Mouse (Mus musculus) ZHBTc4 (cell line): Measurements from ENCODE around the gene Adgrl3.

Experiments used
- DNase-seq: peaks from one replicate; pipeline ENCODE4 v3.0.0-alpha.2; 2011; ENCODE audit warnings: low read depth, low spot score

Gene Adgrl3

DNA sequence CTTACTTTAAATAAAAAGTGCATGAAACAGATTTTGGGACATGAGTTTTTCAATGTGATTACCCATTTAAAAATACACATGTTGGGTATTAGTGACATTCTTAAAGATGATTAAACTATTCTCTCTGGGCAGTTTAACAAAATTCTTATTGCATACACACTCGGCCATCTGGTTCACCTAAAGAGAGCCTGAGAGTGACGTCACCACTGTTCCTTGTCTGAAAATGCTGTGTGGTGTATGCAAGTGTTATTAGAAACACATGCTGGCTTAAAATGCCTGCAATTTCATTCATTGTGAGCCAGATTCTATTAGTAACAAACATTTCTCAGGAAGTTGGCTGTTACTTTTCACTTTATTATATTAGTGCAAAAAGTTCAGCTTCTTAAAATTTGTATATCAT, 812.7 kb downstream of the Adgrl3 start:
- DNase-seq: no peak

DNA sequence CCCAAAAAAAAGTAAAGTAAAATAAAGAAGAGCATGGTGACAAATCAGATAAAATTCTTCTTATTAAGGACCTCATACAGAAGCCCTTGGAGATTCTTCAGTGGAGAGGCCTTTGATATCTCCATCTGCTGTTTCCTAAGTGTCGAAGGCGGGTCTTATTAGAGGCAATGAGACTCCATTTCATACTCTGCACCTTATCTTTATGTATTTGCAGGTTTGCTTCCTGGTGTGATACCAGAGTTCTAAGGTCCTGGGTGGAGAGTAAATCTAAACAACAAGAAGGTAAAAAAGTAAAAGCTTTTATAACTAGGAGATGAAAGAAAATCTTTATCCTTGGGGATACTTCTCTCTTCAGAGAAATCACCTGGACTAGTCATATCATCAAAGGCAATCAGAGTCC, 817.9 kb downstream of the Adgrl3 start:
- no peak for DNase-seq

- DNase-seq: peak; percentile 20
Measured at GRCm38 (mm10) chr5:81843798-81844197, 823.9 kb downstream of the Adgrl3 start.

DNA sequence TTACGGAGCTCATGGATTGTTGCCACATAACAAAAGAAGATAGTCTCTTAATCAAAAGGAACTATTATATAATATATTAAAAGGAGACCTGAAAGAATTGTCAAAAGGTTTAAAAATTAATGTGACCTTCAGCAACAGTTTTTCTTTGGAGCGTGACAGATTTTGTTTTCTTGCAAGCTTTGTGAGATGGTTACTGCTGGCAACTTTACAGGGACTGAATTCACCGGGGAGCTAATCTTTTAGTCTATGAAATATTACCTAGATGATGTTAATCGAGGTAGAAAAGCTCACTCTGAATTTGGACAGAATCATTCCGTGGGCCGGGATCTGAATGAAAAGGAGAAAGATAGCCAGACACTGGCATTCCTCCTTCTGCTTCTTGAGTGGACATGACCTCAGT, 850.4 kb downstream of the Adgrl3 start:
- DNase-seq: no peak
